Mouse (Mus musculus): ENCODE data around the gene Prkce.

Prkce gene

GRCm38 (mm10) chr17:86261067-86261466, 93.5 kb downstream of the Prkce start:
- DNase-seq (ENCODE audit: low read depth): no peak

GRCm38 (mm10) chr17:86263985-86264649, 96.5 kb downstream of the Prkce start:
- DNase-seq (ENCODE audit: low read depth): no peak

GRCm38 (mm10) chr17:86266051-86266450, 98.5 kb downstream of the Prkce start:
- no peak for DNase-seq (ENCODE audit: low read depth)

GRCm38 (mm10) chr17:86267126-86267760, 99.7 kb downstream of the Prkce start:
- no peak for DNase-seq (ENCODE audit: low read depth)

GRCm38 (mm10) chr17:86269639-86270038, 102.1 kb downstream of the Prkce start:
- DNase-seq (ENCODE audit: low read depth): no peak

GRCm38 (mm10) chr17:86270523-86270922, 102.9 kb downstream of the Prkce start:
- no peak for DNase-seq (ENCODE audit: low read depth)

GRCm38 (mm10) chr17:86271277-86271676, 103.7 kb downstream of the Prkce start:
- DNase-seq (ENCODE audit: low read depth): no peak

- no peak for DNase-seq (ENCODE audit: low read depth)
Measured at GRCm38 (mm10) chr17:86272961-86273360, 105.4 kb downstream of the Prkce start.

GRCm38 (mm10) chr17:86273566-86274349, 106.2 kb downstream of the Prkce start:
- no peak for DNase-seq (ENCODE audit: low read depth)

GRCm38 (mm10) chr17:86274350-86274744, 106.8 kb downstream of the Prkce start:
- no peak for DNase-seq (ENCODE audit: low read depth)

- no peak for DNase-seq (ENCODE audit: low read depth)
Measured at GRCm38 (mm10) chr17:86276381-86276780, 108.8 kb downstream of the Prkce start.

GRCm38 (mm10) chr17:86277032-86277798, 109.6 kb downstream of the Prkce start:
- DNase-seq (ENCODE audit: low read depth): no peak

- DNase-seq (ENCODE audit: low read depth): peak; percentile 30
Measured at GRCm38 (mm10) chr17:86277999-86278526, 110.5 kb downstream of the Prkce start.

GRCm38 (mm10) chr17:86279751-86280150, 112.2 kb downstream of the Prkce start:
- no peak for DNase-seq (ENCODE audit: low read depth)

- no peak for DNase-seq (ENCODE audit: low read depth)
Measured at GRCm38 (mm10) chr17:86283741-86284140, 116.2 kb downstream of the Prkce start.

- no peak for DNase-seq (ENCODE audit: low read depth)
Measured at GRCm38 (mm10) chr17:86285058-86285457, 117.5 kb downstream of the Prkce start.

- no peak for DNase-seq (ENCODE audit: low read depth)
Measured at GRCm38 (mm10) chr17:86286747-86287271, 119.2 kb downstream of the Prkce start.

GRCm38 (mm10) chr17:86292711-86293110, 125.1 kb downstream of the Prkce start:
- no peak for DNase-seq (ENCODE audit: low read depth)

- DNase-seq (ENCODE audit: low read depth): peak; percentile 79
Measured at GRCm38 (mm10) chr17:86293247-86293744, 125.7 kb downstream of the Prkce start.

- no peak for DNase-seq (ENCODE audit: low read depth)
Measured at GRCm38 (mm10) chr17:86299576-86299975, 132.0 kb downstream of the Prkce start.

- DNase-seq (ENCODE audit: low read depth): peak; percentile 67
Measured at GRCm38 (mm10) chr17:86300774-86301595, 133.4 kb downstream of the Prkce start.
